Mouse (Mus musculus) MEL (cell line): Measurements from ENCODE around the gene Nmrk1. TPM values are rescaled to one million over a fixed set of nuclear protein-coding genes. Genes with fewer than 3 reads are reported as not detected.

Source experiments
- DNase-seq: peaks from one replicate; pipeline ENCODE4 v3.0.0; 2011; ENCODE audit warnings: low read depth, low spot score
- H3K27ac ChIP-seq: 2 replicates; pipeline ENCODE4 v1.5.1; 2012; ENCODE audit warnings: low read depth, mild to moderate bottlenecking, control low read depth, low read length, moderate library complexity; ENCODE audit not compliant: control insufficient read depth
- H3K27me3 ChIP-seq, 2 experiments: fragments of 150-350 bp in 1 of 2; sonication (generic) in 1 of 2; 2 replicates each; pipeline ENCODE4 v1.6.1; 2012; ENCODE audit warnings: low read length in 2 of 2, mild to moderate bottlenecking in 2 of 2, improper control_type of control experiment in 1 of 2, moderate library complexity in 1 of 2; ENCODE audit not compliant: insufficient read depth in 2 of 2, control insufficient read depth in 1 of 2
- H3K36me3 ChIP-seq, 2 experiments: 2 replicates each; pipeline ENCODE4 v1.6.1; 2012 to 2014; ENCODE audit warnings: low read length in 2 of 2, improper control_type of control experiment in 1 of 2, inconsistent platforms in 1 of 2, mild to moderate bottlenecking in 1 of 2; ENCODE audit not compliant: insufficient read depth in 2 of 2, control insufficient read depth in 1 of 2
- H3K4me1 ChIP-seq, 2 experiments: fragments of 150-350 bp in 1 of 2; sonication (generic) in 1 of 2; 2 replicates each; pipeline ENCODE4 v1.6.1; 2012; ENCODE audit warnings: low read length in 2 of 2, improper control_type of control experiment in 1 of 2, mild to moderate bottlenecking in 1 of 2; ENCODE audit not compliant: insufficient read depth in 2 of 2, control insufficient read depth in 1 of 2
- H3K4me3 ChIP-seq, 2 experiments: fragments of 150-350 bp in 1 of 2; sonication (generic) in 1 of 2; 2 replicates each; pipeline ENCODE4 v1.5.1; 2012; ENCODE audit warnings: low read depth in 2 of 2, low read length in 2 of 2, mild to moderate bottlenecking in 2 of 2, moderate library complexity in 2 of 2, control low read depth in 1 of 2, improper control_type of control experiment in 1 of 2; ENCODE audit not compliant: control insufficient read depth in 1 of 2, insufficient read depth in 1 of 2
- H3K79me2 ChIP-seq: 2 replicates; pipeline ENCODE4 v1.6.1; 2012; ENCODE audit warnings: mild to moderate bottlenecking, low read length, moderate library complexity; ENCODE audit not compliant: control insufficient read depth, poor library complexity, insufficient read depth
- H3K9ac ChIP-seq: 2 replicates; pipeline ENCODE4 v1.6.1; 2012; ENCODE audit warnings: low read depth, mild to moderate bottlenecking, control low read depth, low read length, moderate library complexity; ENCODE audit not compliant: control insufficient read depth, poor library complexity, severe bottlenecking
- H3K9me3 ChIP-seq: fragments of 150-350 bp; sonication (generic); replicated peaks from 2 replicates; pipeline ENCODE4 v1.6.1; 2012; ENCODE audit warnings: mild to moderate bottlenecking, low read length, improper control_type of control experiment, moderate library complexity; ENCODE audit not compliant: insufficient read depth
- BHLHE40 ChIP-seq: IDR thresholded peaks from 2 replicates; pipeline ENCODE4 v1.6.1; 2012; ENCODE audit warnings: low read depth, mild to moderate bottlenecking, inconsistent platforms, low read length, improper control_type of control experiment, borderline replicate concordance
- CHD1 ChIP-seq: IDR thresholded peaks from 2 replicates; pipeline ENCODE4 v1.6.1; 2012; ENCODE audit warnings: low read depth, mild to moderate bottlenecking, inconsistent platforms, low read length, improper control_type of control experiment
- CHD2 ChIP-seq: IDR thresholded peaks from 2 replicates; pipeline ENCODE4 v1.6.1; 2011; ENCODE audit warnings: low read length, improper control_type of control experiment
- ELF1 ChIP-seq: IDR thresholded peaks from 2 replicates; pipeline ENCODE4 v1.6.1; 2014; ENCODE audit warnings: low read depth, mild to moderate bottlenecking, inconsistent platforms, low read length, improper control_type of control experiment, moderate library complexity
- ETS1 ChIP-seq: IDR thresholded peaks from 2 replicates; pipeline ENCODE4 v1.6.1; 2012; ENCODE audit warnings: low read depth, mild to moderate bottlenecking, inconsistent platforms, low read length, improper control_type of control experiment, moderate library complexity
- MAFK ChIP-seq: IDR thresholded peaks from 2 replicates; pipeline ENCODE4 v1.6.1; 2011; ENCODE audit warnings: low read depth, mild to moderate bottlenecking, low read length, improper control_type of control experiment, borderline replicate concordance
- MAX ChIP-seq: IDR thresholded peaks from 2 replicates; pipeline ENCODE4 v1.6.1; 2011; ENCODE audit warnings: low read length, improper control_type of control experiment
- MEF2A ChIP-seq: IDR thresholded peaks from 2 replicates; pipeline ENCODE4 v1.6.1; 2014; ENCODE audit warnings: low read depth, mild to moderate bottlenecking, inconsistent platforms, low read length, improper control_type of control experiment; ENCODE audit not compliant: poor library complexity, insufficient replicate concordance, severe bottlenecking; ENCODE audit errors: extremely low read depth
- MXI1 ChIP-seq: IDR thresholded peaks from 2 replicates; pipeline ENCODE4 v1.6.1; 2011; ENCODE audit warnings: mild to moderate bottlenecking, low read depth, low read length, improper control_type of control experiment
- MYB ChIP-seq: IDR thresholded peaks from 2 replicates; pipeline ENCODE4 v1.6.1; 2011; ENCODE audit warnings: mild to moderate bottlenecking, low read depth, low read length, improper control_type of control experiment
- MYC ChIP-seq: IDR thresholded peaks from 2 replicates; pipeline ENCODE4 v1.6.1; 2011; ENCODE audit warnings: low read depth, mild to moderate bottlenecking, low read length, improper control_type of control experiment, moderate library complexity
- NRF1 ChIP-seq: IDR thresholded peaks from 2 replicates; pipeline ENCODE4 v1.6.1; 2014; ENCODE audit warnings: low read depth, mild to moderate bottlenecking, inconsistent platforms, low read length, improper control_type of control experiment, moderate library complexity; ENCODE audit not compliant: poor library complexity, insufficient read depth, severe bottlenecking
- RCOR1 ChIP-seq: IDR thresholded peaks from 2 replicates; pipeline ENCODE4 v1.6.1; 2012; ENCODE audit warnings: low read depth, mild to moderate bottlenecking, inconsistent platforms, low read length, improper control_type of control experiment
- TAL1 ChIP-seq: IDR thresholded peaks from 2 replicates; pipeline ENCODE4 v1.6.1; 2012; ENCODE audit warnings: mild to moderate bottlenecking, inconsistent platforms, low read length, moderate library complexity, mixed read lengths
- UBTF ChIP-seq: IDR thresholded peaks from 2 replicates; pipeline ENCODE4 v1.6.1; 2012; ENCODE audit warnings: low read depth, mild to moderate bottlenecking, inconsistent platforms, low read length, improper control_type of control experiment, moderate library complexity, borderline replicate concordance; ENCODE audit not compliant: insufficient read depth
- ZC3H11A ChIP-seq: IDR thresholded peaks from 2 replicates; pipeline ENCODE4 v1.6.1; 2012; ENCODE audit warnings: low read depth, mild to moderate bottlenecking, inconsistent platforms, low read length, improper control_type of control experiment
- ZMIZ1 ChIP-seq: IDR thresholded peaks from 2 replicates; pipeline ENCODE4 v1.6.1; 2012; ENCODE audit warnings: low read depth, mild to moderate bottlenecking, inconsistent platforms, low read length, improper control_type of control experiment, moderate library complexity
- polyA plus RNA-seq, 2 experiments: library from polyadenylated mRNA; stranded (reverse) in 1 of 2; unstranded in 1 of 2; fragments of >175 nt in 1 of 2; fragments of >200 nt in 1 of 2; gene quantifications; 2 replicates each; pipeline versions ENCODE4 v1.2.1 to v1.2.4; 2012; ENCODE audit warnings: low replicate concordance in 2 of 2, low read depth in 1 of 2; ENCODE audit not compliant: insufficient read length in 2 of 2, insufficient read depth in 1 of 2, missing spikeins in 1 of 2
- total RNA-seq: library from RNA; depleted of rRNA; stranded (reverse); fragments of 300-350 nt; gene quantifications from 2 replicates; pipeline ENCODE4 v1.2.3, GENCODE M21; 2012

Nmrk1 gene
- total and polyA plus RNA-seq, 3 experiments = 18.5 to 22.5 TPM; not detected in 1

- no peak for TF ChIP-seq ZMIZ1
- no peak for TF ChIP-seq TAL1
- TF ChIP-seq NRF1 = no peak
Measured at GRCm38 (mm10) chr19:18654330-18654729, 22.6 kb downstream of the Nmrk1 start (continued).

- no peaks in the 10 kb centered on the region for H3K27me3 ChIP-seq
- H3K4me1 ChIP-seq = peaks cover 21 to 29% of the 10 kb centered on the region in 2 experiments
- TF ChIP-seq MEF2A (peak; percentile 68; the same call in 1 of the 2 replicates), CHD2 (no peak)
- TF ChIP-seq, all 39 proteins: peak for 1
- peaks cover 0 to 31% of the 10 kb centered on the region in 2 experiments; a peak in 2 of 4 replicates for H3K36me3 ChIP-seq
- H3K9me3 ChIP-seq = no peaks in the 10 kb centered on the region
- DNase-seq = no peak
- H3K79me2 ChIP-seq = no peaks in the 10 kb centered on the region
- no peak overlapping the region for H3K27ac ChIP-seq
- H3K9ac ChIP-seq = no peak overlapping the region
- H3K4me3 ChIP-seq = no peak overlapping the region
Measured at GRCm38 (mm10) chr19:18654984-18655383, 23.2 kb downstream of the Nmrk1 start.

GRCm38 (mm10) chr19:18655999-18656398 lies 24.2 kb downstream of the Nmrk1 start:
- H3K9ac ChIP-seq = no peak overlapping the region
- peaks cover 15 to 20% of the 10 kb centered on the region in 2 experiments for H3K4me1 ChIP-seq
- no peak for TF ChIP-seq BHLHE40
- TF ChIP-seq MXI1 = no peak
- no peak for TF ChIP-seq RCOR1
- no peak for TF ChIP-seq MAX
- TF ChIP-seq TAL1 = no peak
- TF ChIP-seq CHD2 = no peak
- no peak for TF ChIP-seq MAFK
- no peak for TF ChIP-seq CHD1
- no peak for TF ChIP-seq MYC
- no peak for TF ChIP-seq MYB
- no peak for TF ChIP-seq UBTF
- TF ChIP-seq ZC3H11A = no peak
- TF ChIP-seq ELF1 = no peak
- no peak for TF ChIP-seq ETS1
- TF ChIP-seq MEF2A = no peak

More at GRCm38 (mm10) chr19:18655999-18656398, 24.2 kb downstream of the Nmrk1 start:
- no peaks in the 10 kb centered on the region for H3K79me2 ChIP-seq
- H3K27ac ChIP-seq = no peak overlapping the region
- peaks cover 0 to 23% of the 10 kb centered on the region in 2 experiments; a peak in 2 of 4 replicates for H3K36me3 ChIP-seq
- no peaks in the 10 kb centered on the region for H3K9me3 ChIP-seq
- H3K4me3 ChIP-seq = no peak overlapping the region
- no peak for DNase-seq
- H3K27me3 ChIP-seq = no peaks in the 10 kb centered on the region
